Mouse (Mus musculus): ENCODE data around the gene Rps9. TPM values are rescaled to one million over a fixed set of nuclear protein-coding genes. Genes with fewer than 3 reads are reported as not detected.
"Not testable (repeated sequence)": the region's sequence is repeated elsewhere in the genome, so short reads cannot be mapped to it uniquely, and the experiment has no call there.

The Rps9 gene
- polyA plus RNA-seq, 1 experiment: 1,349 TPM

DNA sequence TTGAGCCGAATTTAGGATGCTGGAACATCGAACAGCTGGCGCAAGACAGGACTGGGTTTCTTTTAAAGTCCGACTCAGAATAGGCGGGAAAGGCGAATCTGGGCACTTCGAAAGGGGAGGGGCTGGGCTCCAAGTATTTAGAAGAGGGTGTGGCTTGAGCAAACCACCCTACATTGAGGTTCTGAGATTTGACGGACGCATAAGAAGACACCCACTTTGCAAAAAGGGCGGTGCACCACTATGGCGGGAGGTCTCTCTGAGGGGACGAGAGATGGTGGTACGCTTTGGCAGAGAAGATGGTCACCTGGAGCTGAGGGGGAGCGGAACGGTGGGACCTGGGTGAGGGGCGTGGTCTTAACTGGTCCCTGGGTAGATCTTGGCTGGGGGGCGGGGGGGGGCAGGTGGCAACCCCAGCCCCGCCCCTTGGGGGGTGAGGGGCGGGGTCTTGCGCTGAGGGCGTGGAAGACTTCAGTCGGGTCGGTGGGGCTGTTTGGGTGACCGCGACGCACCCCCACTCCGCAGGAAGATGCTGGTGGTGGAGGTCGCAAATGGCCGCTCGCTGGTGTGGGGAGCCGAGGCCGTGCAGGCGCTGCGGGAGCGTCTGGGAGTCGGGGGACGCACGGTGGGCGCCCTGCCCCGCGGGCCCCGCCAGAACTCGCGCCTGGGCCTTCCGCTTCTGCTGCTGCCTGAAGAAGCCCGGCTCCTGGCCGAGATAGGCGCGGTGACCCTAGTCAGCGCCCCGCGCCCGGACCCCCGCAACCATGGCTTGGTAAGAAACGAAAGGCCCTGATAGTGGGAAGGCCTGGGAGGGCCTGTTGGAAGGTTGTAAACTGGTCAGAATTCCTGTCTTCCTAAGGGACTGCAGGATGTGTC is 9.5 kb upstream of the Rps9 start:
- DNase-seq (ENCODE audit: low read depth in 1 of 2, low spot score in 2 of 2): peak; percentile 64 to 83
- Histone ChIP-seq H3K27me3 (ENCODE audit: control insufficient read depth, insufficient read depth, low read length) (no peaks in the 10 kb centered on the region), H3K4me3 (ENCODE audit: extremely low read depth, insufficient read depth, insufficient read length) (peak overlapping the region; percentile 72), H3K4me1 (ENCODE audit: control insufficient read depth, insufficient read depth, insufficient read length) (peaks cover 6% of the 10 kb centered on the region; the same call in 1 of the 2 replicates), H3K36me3 (ENCODE audit: control insufficient read depth, insufficient read depth, low read length) (peaks cover 11% of the 10 kb centered on the region; the same call in 1 of the 2 replicates), H3K27ac (ENCODE audit: insufficient read depth, low read length) (peak overlapping the region; percentile 92)
- TF ChIP-seq CTCF (IDR thresholded peaks at IDR 0.05; ENCODE audit: extremely low read depth, insufficient read depth, insufficient read length, insufficient replicate concordance) (no peak), POLR2A (IDR thresholded peaks at IDR 0.05; ENCODE audit: low read depth, low read length) (no peak)
- WGBS: 2% methylated on average over 53 of the region's 55 CpGs

- 6% methylated on average over 9 of the region's 9 CpGs for WGBS
- peak overlapping the region; percentile 26 for H3K27ac ChIP-seq (ENCODE audit: insufficient read depth, low read length)
- H3K4me1 ChIP-seq (ENCODE audit: control insufficient read depth, insufficient read depth, insufficient read length): not testable (repeated sequence)
Observed at GRCm38 (mm10) chr7:3694949-3695305, 8.9 kb upstream of the Rps9 start.

GRCm38 (mm10) chr7:3698471-3698870 is 5.3 kb upstream of the Rps9 start:
- Histone ChIP-seq H3K36me3 (ENCODE audit: control insufficient read depth, insufficient read depth, low read length) (peaks cover 11% of the 10 kb centered on the region; the same call in 1 of the 2 replicates), H3K4me1 (ENCODE audit: control insufficient read depth, insufficient read depth, insufficient read length) (peaks cover 1% of the 10 kb centered on the region; the same call in 1 of the 2 replicates), H3K27ac (ENCODE audit: insufficient read depth, low read length) (no peak overlapping the region), H3K4me3 (ENCODE audit: extremely low read depth, insufficient read depth, insufficient read length) (no peak overlapping the region), H3K27me3 (ENCODE audit: control insufficient read depth, insufficient read depth, low read length) (no peaks in the 10 kb centered on the region)
- WGBS: 93% methylated on average over 6 of the region's 6 CpGs
- TF ChIP-seq CTCF (IDR thresholded peaks at IDR 0.05; ENCODE audit: extremely low read depth, insufficient read depth, insufficient read length, insufficient replicate concordance) (no peak), POLR2A (IDR thresholded peaks at IDR 0.05; ENCODE audit: low read depth, low read length) (no peak)
- DNase-seq (ENCODE audit: low read depth in 1 of 2, low spot score in 2 of 2): no peak

More at GRCm38 (mm10) chr7:3694949-3695305, 8.9 kb upstream of the Rps9 start:
- Histone ChIP-seq H3K36me3 (ENCODE audit: control insufficient read depth, insufficient read depth, low read length) (peaks cover 11% of the 10 kb centered on the region; the same call in 1 of the 2 replicates), H3K4me3 (ENCODE audit: extremely low read depth, insufficient read depth, insufficient read length) (peak overlapping the region; percentile 72; the same call in 1 of the 2 replicates)
- not testable (repeated sequence) for DNase-seq (ENCODE audit: low read depth in 1 of 2, low spot score in 2 of 2); H3K27me3 ChIP-seq (ENCODE audit: control insufficient read depth, insufficient read depth, low read length)

GRCm38 (mm10) chr7:3703148-3703878 is 480 bp upstream of the Rps9 start:
- 17% methylated on average over 6 of the region's 6 CpGs for WGBS
- Histone ChIP-seq H3K4me1 (ENCODE audit: control insufficient read depth, insufficient read depth, insufficient read length) (peaks cover 5% of the 10 kb centered on the region; the same call in 1 of the 2 replicates), H3K27ac (ENCODE audit: insufficient read depth, low read length) (peak overlapping the region; percentile 46), H3K27me3 (ENCODE audit: control insufficient read depth, insufficient read depth, low read length) (no peaks in the 10 kb centered on the region), H3K36me3 (ENCODE audit: control insufficient read depth, insufficient read depth, low read length) (peaks cover 23% of the 10 kb centered on the region), H3K4me3 (ENCODE audit: extremely low read depth, insufficient read depth, insufficient read length) (no peak overlapping the region)
- DNase-seq (ENCODE audit: low read depth in 1 of 2, low spot score in 2 of 2): peak in 1 of 2 experiments; percentile 23
- no peak for TF ChIP-seq CTCF (IDR thresholded peaks at IDR 0.05; ENCODE audit: extremely low read depth, insufficient read depth, insufficient read length, insufficient replicate concordance)

- Histone ChIP-seq H3K27me3 (ENCODE audit: control insufficient read depth, insufficient read depth, low read length) (no peaks in the 10 kb centered on the region), H3K4me3 (ENCODE audit: extremely low read depth, insufficient read depth, insufficient read length) (peak overlapping the region; percentile 78), H3K4me1 (ENCODE audit: control insufficient read depth, insufficient read depth, insufficient read length) (peaks cover 6% of the 10 kb centered on the region; the same call in 1 of the 2 replicates), H3K27ac (ENCODE audit: insufficient read depth, low read length) (peak overlapping the region; percentile 91), H3K36me3 (ENCODE audit: control insufficient read depth, insufficient read depth, low read length) (peaks cover 19% of the 10 kb centered on the region)
- no peak for DNase-seq (ENCODE audit: low read depth in 1 of 2, low spot score in 2 of 2)
- no peak for TF ChIP-seq POLR2A (IDR thresholded peaks at IDR 0.05; ENCODE audit: low read depth, low read length)
- no peak for TF ChIP-seq CTCF (IDR thresholded peaks at IDR 0.05; ENCODE audit: extremely low read depth, insufficient read depth, insufficient read length, insufficient replicate concordance)
- WGBS: under 1% methylated on average over 20 of the region's 20 CpGs
Observed at GRCm38 (mm10) chr7:3704475-3704874, 682 bp downstream of the Rps9 start.

DNA sequence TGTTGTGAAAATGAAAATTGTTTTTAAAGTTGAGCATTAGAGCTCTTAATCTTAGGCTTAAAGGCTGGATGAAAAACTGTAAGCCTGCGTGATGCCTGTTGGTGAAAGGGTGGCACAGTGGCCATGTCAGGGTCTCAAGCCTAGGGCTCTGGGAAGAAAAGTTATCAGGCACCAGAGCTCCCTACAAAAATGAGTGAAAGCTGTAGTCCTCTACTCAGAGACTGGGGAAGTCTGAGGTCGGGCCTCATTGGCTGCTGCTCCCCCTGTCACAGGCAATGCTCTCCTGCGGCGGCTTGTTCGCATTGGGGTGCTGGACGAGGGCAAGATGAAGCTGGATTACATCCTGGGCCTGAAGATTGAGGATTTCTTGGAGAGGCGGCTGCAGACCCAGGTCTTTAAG is 1.7 kb downstream of the Rps9 start:
- 13% methylated on average over 7 of the region's 7 CpGs for WGBS
- H3K27me3 ChIP-seq (ENCODE audit: control insufficient read depth, insufficient read depth, low read length); DNase-seq (ENCODE audit: low read depth in 1 of 2, low spot score in 2 of 2); H3K4me1 ChIP-seq (ENCODE audit: control insufficient read depth, insufficient read depth, insufficient read length); H3K27ac ChIP-seq (ENCODE audit: insufficient read depth, low read length): not testable (repeated sequence)
- Histone ChIP-seq H3K4me3 (ENCODE audit: extremely low read depth, insufficient read depth, insufficient read length) (peak overlapping the region; percentile 41; the same call in 1 of the 2 replicates), H3K36me3 (ENCODE audit: control insufficient read depth, insufficient read depth, low read length) (peaks cover 18% of the 10 kb centered on the region)
